Comparison of ENCODE assay signal across 9 mouse cellular contexts in the genomic region with DNA sequence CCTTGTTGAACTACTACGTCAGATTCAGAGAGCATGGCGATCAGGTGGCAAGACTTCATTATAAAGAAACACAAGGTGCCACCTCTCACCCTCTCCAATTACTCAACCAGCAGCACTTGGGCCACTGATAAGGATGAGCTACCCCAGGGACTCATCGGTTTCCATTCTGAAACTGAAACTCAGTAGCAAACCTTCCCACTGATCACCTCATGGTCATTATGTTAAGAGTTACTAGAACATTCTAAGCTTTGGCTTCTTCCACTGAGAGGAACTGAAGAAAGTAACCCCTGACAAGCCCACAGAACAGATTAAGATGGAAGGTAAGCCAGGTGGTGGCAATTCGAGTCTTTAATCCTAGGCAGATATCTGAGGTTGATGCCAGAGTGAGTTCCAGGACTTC. TPM values are rescaled to one million over a fixed set of nuclear protein-coding genes. Genes with fewer than 3 reads are reported as not detected.
A peak's percentile ranks its signal among the peaks of the same experiment; 100 is the strongest.
DNase-seq lines count a peak whose midpoint lies in the region; ATAC-seq and TF ChIP-seq lines count a peak whose summit lies in the region.
"Had no signal": no experiment of that assay in that cellular context is flagged by ENCODE, and none has a peak within 500 bp of the region (broad histone marks: within the 10 kb centered on the region; RNA-seq: fewer than 3 reads in every experiment).

No protein-coding gene starts in this region.

- no peak overlapping the region for H3K4me3 ChIP-seq in lung, postnatal 0 days (ENCODE audit: low read depth, low read length)
- H3K4me3 ChIP-seq in forebrain, embryonic 15.5 days, result peak overlapping the region; percentile 59
- H3K4me3 ChIP-seq in limb, embryonic 14.5 days (replicated peaks; ENCODE audit: low read length), result peak overlapping the region; percentile 98; the same call in 1 of the 2 replicates
- H3K4me3 ChIP-seq in stomach, embryonic 15.5 days (replicated peaks), result peak overlapping the region; percentile 88

- WGBS in lung, postnatal 0 days, result 90% methylated on average over 4 of the region's 4 CpGs
- 93% methylated on average over 4 of the region's 4 CpGs for WGBS in forebrain, embryonic 15.5 days
- WGBS in limb, embryonic 14.5 days, result 90% methylated on average over 4 of the region's 4 CpGs
- WGBS in stomach, embryonic 15.5 days, result 82% methylated on average over 4 of the region's 4 CpGs

- TF ChIP-seq EP300 in lung, postnatal 0 days (IDR thresholded peaks at IDR 0.05), result no peak

- H3K9ac ChIP-seq in lung, postnatal 0 days (replicated peaks; ENCODE audit: low read depth), result no peak overlapping the region
- H3K9ac ChIP-seq in forebrain, embryonic 15.5 days (replicated peaks), result no peak overlapping the region
- H3K9ac ChIP-seq in limb, embryonic 14.5 days (ENCODE audit: low read depth, low read length, severe bottlenecking), result no peak overlapping the region
- no peak overlapping the region for H3K9ac ChIP-seq in stomach, embryonic 15.5 days

- H3K27ac ChIP-seq in lung, postnatal 0 days (ENCODE audit: low read length), result no peak overlapping the region
- no peak overlapping the region for H3K27ac ChIP-seq in forebrain, embryonic 15.5 days (replicated peaks)
- H3K27ac ChIP-seq in limb, embryonic 14.5 days (replicated peaks; ENCODE audit: low read depth, low read length), result no peak overlapping the region
- no peak overlapping the region for H3K27ac ChIP-seq in stomach, embryonic 15.5 days

- intact Hi-C loops in left cerebral cortex, postnatal 36 days (cut with DNase I), result no loop called here

- ATAC-seq in lung, postnatal 0 days, result no peak
- ATAC-seq in forebrain, embryonic 15.5 days (replicated peaks), result no peak
- no peak for ATAC-seq in limb, embryonic 14.5 days (ENCODE audit: low FRiP score, low read depth)
- no peak for ATAC-seq in stomach, embryonic 15.5 days (ENCODE audit: insufficient read depth, low FRiP score, low read depth)
- ATAC-seq: activated CD4-positive, CD25-positive, alpha-beta regulatory T cell, adult 4 months had no signal

- no peaks in the 10 kb centered on the region for H3K9me3 ChIP-seq in lung, postnatal 0 days (ENCODE audit: low read length)
- no peaks in the 10 kb centered on the region for H3K9me3 ChIP-seq in forebrain, embryonic 15.5 days
- H3K9me3 ChIP-seq in limb, embryonic 14.5 days (ENCODE audit: control insufficient read depth, low read length), result no peaks in the 10 kb centered on the region
- H3K9me3 ChIP-seq in stomach, embryonic 15.5 days, result no peaks in the 10 kb centered on the region

- 0 out of 2 replicates have a peak overlapping the region, but pooled peaks have one; percentile 93 for H3K4me2 ChIP-seq in lung, postnatal 0 days (replicated peaks; ENCODE audit: low read depth, low read length)
- peak overlapping the region; percentile 78 for H3K4me2 ChIP-seq in forebrain, embryonic 15.5 days (replicated peaks)
- H3K4me2 ChIP-seq in limb, embryonic 14.5 days (replicated peaks; ENCODE audit: low read depth, low read length, severe bottlenecking), result peak overlapping the region; percentile 87
- peak overlapping the region; percentile 89 for H3K4me2 ChIP-seq in stomach, embryonic 15.5 days

- H3K4me1 ChIP-seq in lung, postnatal 0 days (ENCODE audit: insufficient read depth, low read depth, low read length), result peaks cover 14% of the 10 kb centered on the region; the same call in 1 of the 2 replicates
- H3K4me1 ChIP-seq in forebrain, embryonic 15.5 days, result peaks cover 29% of the 10 kb centered on the region
- peaks cover 10% of the 10 kb centered on the region for H3K4me1 ChIP-seq in limb, embryonic 14.5 days (ENCODE audit: control insufficient read depth, insufficient read depth, low read length)
- H3K4me1 ChIP-seq in stomach, embryonic 15.5 days, result peaks cover 16% of the 10 kb centered on the region

- no peaks in the 10 kb centered on the region for H3K27me3 ChIP-seq in lung, postnatal 0 days (replicated peaks; ENCODE audit: insufficient read depth, low read length)
- no peaks in the 10 kb centered on the region for H3K27me3 ChIP-seq in forebrain, embryonic 15.5 days
- H3K27me3 ChIP-seq in limb, embryonic 14.5 days (ENCODE audit: control insufficient read depth, insufficient read depth, low read length), result no peaks in the 10 kb centered on the region
- no peaks in the 10 kb centered on the region for H3K27me3 ChIP-seq in stomach, embryonic 15.5 days (replicated peaks)

- no peak for DNase-seq in lung, postnatal 0 days (ENCODE audit: low spot score)
- DNase-seq in lung, postnatal 36 days, result no peak
- DNase-seq in limb, embryonic 14.5 days (ENCODE audit: low spot score), result no peak
- no peak for DNase-seq in spleen, adult 12 weeks (ENCODE audit: low spot score)
- DNase-seq in left cerebral cortex, postnatal 36 days (ENCODE audit: low spot score in 2 of 2), result no peak

- no peak for TF ChIP-seq POLR2A in limb, embryonic 14.5 days (IDR thresholded peaks at IDR 0.05; ENCODE audit: borderline replicate concordance, extremely low read depth, insufficient read depth, insufficient read length)

- no peaks in the 10 kb centered on the region for H3K36me3 ChIP-seq in lung, postnatal 0 days (ENCODE audit: insufficient read depth, low read length)
- no peaks in the 10 kb centered on the region for H3K36me3 ChIP-seq in forebrain, embryonic 15.5 days
- no peaks in the 10 kb centered on the region for H3K36me3 ChIP-seq in limb, embryonic 14.5 days (ENCODE audit: control insufficient read depth, insufficient read depth, low read length)
- no peaks in the 10 kb centered on the region for H3K36me3 ChIP-seq in stomach, embryonic 15.5 days

- no peak for TF ChIP-seq CTCF in lung, postnatal 0 days (IDR thresholded peaks at IDR 0.05)

RNA-seq across cellular contexts. Expression of a gene that starts 1.4 kb away (rescaled TPM):
- 0.39 and 0.50 TPM in 2 replicates for polyA plus RNA-seq in lung, postnatal 0 days (2015; fragmentation: Nextera tagmentation; extraction: Ambion mirVana)
- 0.52 and 0.82 TPM in 2 replicates for polyA plus RNA-seq in forebrain, embryonic 15.5 days (2015; fragmentation: Nextera tagmentation; extraction: Ambion mirVana)
- 0.23 and 0.30 TPM in 2 replicates for polyA plus RNA-seq in limb, embryonic 14.5 days (2012; rRNA removed)
- 0.48 and 0.76 TPM in 2 replicates for polyA plus RNA-seq in limb, embryonic 14.5 days (2014; fragmentation: Nextera tagmentation; extraction: Ambion mirVana)
- polyA plus RNA-seq in stomach, embryonic 15.5 days (2015; fragmentation: Nextera tagmentation; extraction: Ambion mirVana), result 0.39 and 0.51 TPM in 2 replicates
- under 1 TPM in 1 of 2 experiments, not detected in 1; 0.25 TPM for total RNA-seq in left cerebral cortex, postnatal 36 days (2021)
- polyA plus RNA-seq: activated CD4-positive, CD25-positive, alpha-beta regulatory T cell, adult 4 months had no signal

RNA-seq across cellular contexts. Expression of a gene that starts 1.8 kb away (rescaled TPM):
- 26.8 TPM in 2 replicates for polyA plus RNA-seq in lung, postnatal 0 days (2015; fragmentation: Nextera tagmentation; extraction: Ambion mirVana)
- polyA plus RNA-seq in forebrain, embryonic 15.5 days (2015; fragmentation: Nextera tagmentation; extraction: Ambion mirVana), result 73.3 and 74.4 TPM in 2 replicates
- 45.9 and 51.6 TPM in 2 replicates for polyA plus RNA-seq in limb, embryonic 14.5 days (2012; rRNA removed)
- polyA plus RNA-seq in limb, embryonic 14.5 days (2014; fragmentation: Nextera tagmentation; extraction: Ambion mirVana), result 32.1 and 38.5 TPM in 2 replicates
- 35.3 and 37.2 TPM in 2 replicates for polyA plus RNA-seq in stomach, embryonic 15.5 days (2015; fragmentation: Nextera tagmentation; extraction: Ambion mirVana)
- total RNA-seq in left cerebral cortex, postnatal 36 days (2021), result 100 to 1,000 TPM; 120 to 133 TPM

RNA-seq across cellular contexts. Expression of a gene that starts 31.5 kb away (rescaled TPM):
- not detected in 2 replicates for polyA plus RNA-seq in lung, postnatal 0 days (2015; fragmentation: Nextera tagmentation; extraction: Ambion mirVana)
- 0.04 TPM in 1 of 2 replicates, not detected in the other for polyA plus RNA-seq in forebrain, embryonic 15.5 days (2015; fragmentation: Nextera tagmentation; extraction: Ambion mirVana)
- 0.23 and 0.46 TPM in 2 replicates for polyA plus RNA-seq in limb, embryonic 14.5 days (2012; rRNA removed)
- 0.15 and 0.25 TPM in 2 replicates for polyA plus RNA-seq in limb, embryonic 14.5 days (2014; fragmentation: Nextera tagmentation; extraction: Ambion mirVana)
- 2.0 and 2.3 TPM in 2 replicates for polyA plus RNA-seq in stomach, embryonic 15.5 days (2015; fragmentation: Nextera tagmentation; extraction: Ambion mirVana)
- 1 to 10 TPM in 1 of 2 experiments, under 1 TPM in 1; 0.72 to 1.2 TPM for total RNA-seq in left cerebral cortex, postnatal 36 days (2021)
- polyA plus RNA-seq: activated CD4-positive, CD25-positive, alpha-beta regulatory T cell, adult 4 months; embryonic facial prominence, embryonic 11.5 days had no signal
